Mouse (Mus musculus) midbrain, embryonic 13.5 days (tissue): Measurements from ENCODE around the gene Ipp. TPM values are rescaled to one million over a fixed set of nuclear protein-coding genes. Genes with fewer than 3 reads are reported as not detected.

Experiments used
- ATAC-seq: fragments of 200-750 bp; cut with Nextera tagmentation; 2 replicates; pipeline ENCODE4 v1.8.0; 2017; ENCODE audit warnings: mild to moderate bottlenecking, moderate TSS enrichment, moderate library complexity
- H3K27ac ChIP-seq: fragments of 300-500 bp; sonication (generic); 2 replicates; pipeline ENCODE4 v1.5.1; 2015; ENCODE audit warnings: inconsistent platforms, mild to moderate bottlenecking, moderate library complexity
- H3K27me3 ChIP-seq: fragments of 300-500 bp; sonication (generic); 2 replicates; pipeline ENCODE4 v1.6.1; 2015; ENCODE audit warnings: mild to moderate bottlenecking, inconsistent platforms
- H3K36me3 ChIP-seq: fragments of 300-500 bp; sonication (generic); 2 replicates; pipeline ENCODE4 v1.6.1; 2015; ENCODE audit warnings: mild to moderate bottlenecking, inconsistent platforms
- H3K4me1 ChIP-seq: fragments of 300-500 bp; sonication (generic); replicated peaks from 2 replicates; pipeline ENCODE4 v1.6.1; 2015; ENCODE audit warnings: inconsistent platforms
- H3K4me2 ChIP-seq: fragments of 300-500 bp; sonication (generic); replicated peaks from 2 replicates; pipeline ENCODE4 v1.6.1; 2015; ENCODE audit warnings: moderate library complexity, mild to moderate bottlenecking, inconsistent platforms
- H3K4me3 ChIP-seq: fragments of 300-500 bp; sonication (generic); replicated peaks from 2 replicates; pipeline ENCODE4 v1.5.1; 2015; ENCODE audit warnings: mild to moderate bottlenecking, inconsistent platforms
- H3K9ac ChIP-seq: fragments of 300-500 bp; sonication (generic); replicated peaks from 2 replicates; pipeline ENCODE4 v1.6.1; 2015; ENCODE audit warnings: mild to moderate bottlenecking, inconsistent platforms
- H3K9me3 ChIP-seq: fragments of 300-500 bp; sonication (generic); 2 replicates; pipeline ENCODE4 v1.6.1; 2016; ENCODE audit warnings: mild to moderate bottlenecking, inconsistent platforms
- WGBS: fragments of 180-500 bp; shearing (Covaris S2); methylation state at CpG from one replicate; pipeline ENCODE4 v1.1.7; 2015; 5-methylcytosine and 5-hydroxymethylcytosine counted together
- polyA plus RNA-seq: library from polyadenylated mRNA; unstranded; fragments of >200 nt; fragmentation: Nextera tagmentation; extraction: Ambion mirVana; gene quantifications from 2 replicates; pipeline ENCODE4 v1.2.1, GENCODE M21; 2015

The Ipp gene
- 14.4 and 15.1 TPM in 2 replicates for polyA plus RNA-seq

DNA sequence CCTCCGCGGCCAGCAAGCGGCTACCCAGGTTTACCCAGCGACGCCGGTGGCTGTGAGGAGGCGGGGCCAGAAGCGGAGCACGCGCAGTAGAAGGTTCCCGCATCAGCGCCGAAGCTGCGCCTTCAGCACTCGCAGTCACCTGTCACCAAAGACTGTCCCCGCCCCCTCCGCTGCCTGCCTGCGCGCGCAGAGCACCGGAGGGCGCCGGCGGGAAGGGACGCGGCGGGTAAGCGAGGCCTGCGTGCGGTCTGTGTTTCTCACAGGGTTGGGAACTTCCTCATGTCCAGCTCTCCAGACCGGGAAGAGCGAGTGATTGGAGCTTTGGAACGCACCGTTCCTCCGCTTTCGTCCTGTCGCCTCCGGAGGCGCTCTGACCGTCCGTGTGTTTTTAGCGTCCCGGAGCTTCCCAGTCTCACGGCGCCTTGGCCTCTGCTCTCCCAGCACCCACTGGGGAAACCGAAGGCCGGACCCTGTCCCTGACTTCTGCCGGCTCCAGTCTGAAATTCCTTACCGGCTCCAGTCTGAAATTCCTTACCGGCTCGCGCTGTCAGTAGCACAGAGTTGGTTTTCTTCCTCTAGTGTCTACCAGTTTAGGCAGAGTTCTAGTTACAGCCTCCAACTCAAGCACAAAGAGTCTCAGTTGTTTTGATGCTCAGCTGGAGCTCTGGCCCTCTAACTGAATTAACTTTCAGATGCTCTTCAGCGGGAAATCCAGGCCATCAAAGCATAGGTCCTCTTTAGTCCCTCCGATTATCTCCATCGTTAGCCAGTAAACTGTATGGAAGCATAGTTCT lies at the start of gene Ipp:
Ipp (plus strand) TSS at position 125 of the 794 bp plus-strand sequence.
- ATAC-seq, result peak; percentile 98
- H3K4me1 ChIP-seq, result peaks cover 17% of the 10 kb centered on the region
- WGBS, result under 1% methylated on average over 55 of the region's 55 CpGs

DNA sequence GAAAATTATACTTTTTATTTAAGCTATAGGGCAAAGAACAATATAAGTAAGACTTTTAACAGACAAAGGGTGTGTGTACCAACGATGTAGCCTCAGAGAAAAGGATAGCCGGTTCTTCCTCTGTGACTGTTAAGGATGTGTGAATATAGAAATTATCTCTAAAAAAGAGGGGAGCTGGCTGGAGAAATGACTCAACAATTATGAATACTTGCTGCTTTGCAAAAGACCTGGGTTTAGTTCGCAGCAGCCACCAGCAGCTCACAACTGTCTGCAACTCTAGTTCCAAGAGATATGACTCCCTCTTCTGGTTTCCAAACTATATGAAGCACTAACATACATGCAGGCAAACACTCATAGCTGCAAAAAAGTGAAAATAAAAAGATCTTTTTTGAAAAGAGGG lies 45.4 kb upstream of the Ipp start:
- H3K4me2 ChIP-seq, result peak overlapping the region; percentile 70
- H3K9me3 ChIP-seq, result no peaks in the 10 kb centered on the region
- ATAC-seq, result no peak
- peaks cover 25% of the 10 kb centered on the region for H3K4me1 ChIP-seq
- peak overlapping the region; percentile 95 for H3K4me3 ChIP-seq
- no peaks in the 10 kb centered on the region for H3K36me3 ChIP-seq
- 95% methylated on average over 3 of the region's 3 CpGs for WGBS
- no peak overlapping the region for H3K9ac ChIP-seq
- H3K27me3 ChIP-seq, result no peaks in the 10 kb centered on the region
- no peak overlapping the region for H3K27ac ChIP-seq

More for the DNA sequence above, at the start of gene Ipp:
- H3K9me3 ChIP-seq, result no peaks in the 10 kb centered on the region
- H3K27me3 ChIP-seq, result no peaks in the 10 kb centered on the region
- H3K36me3 ChIP-seq, result peaks cover 4% of the 10 kb centered on the region; the same call in 1 of the 2 replicates
- peak within 1 kb of the TSS; percentile 73 for H3K9ac ChIP-seq
- peak within 1 kb of the TSS; percentile 64 for H3K4me2 ChIP-seq
- peak within 1 kb of the TSS; percentile 58 for H3K4me3 ChIP-seq
- H3K27ac ChIP-seq, result peak within 1 kb of the TSS; percentile 87

DNA sequence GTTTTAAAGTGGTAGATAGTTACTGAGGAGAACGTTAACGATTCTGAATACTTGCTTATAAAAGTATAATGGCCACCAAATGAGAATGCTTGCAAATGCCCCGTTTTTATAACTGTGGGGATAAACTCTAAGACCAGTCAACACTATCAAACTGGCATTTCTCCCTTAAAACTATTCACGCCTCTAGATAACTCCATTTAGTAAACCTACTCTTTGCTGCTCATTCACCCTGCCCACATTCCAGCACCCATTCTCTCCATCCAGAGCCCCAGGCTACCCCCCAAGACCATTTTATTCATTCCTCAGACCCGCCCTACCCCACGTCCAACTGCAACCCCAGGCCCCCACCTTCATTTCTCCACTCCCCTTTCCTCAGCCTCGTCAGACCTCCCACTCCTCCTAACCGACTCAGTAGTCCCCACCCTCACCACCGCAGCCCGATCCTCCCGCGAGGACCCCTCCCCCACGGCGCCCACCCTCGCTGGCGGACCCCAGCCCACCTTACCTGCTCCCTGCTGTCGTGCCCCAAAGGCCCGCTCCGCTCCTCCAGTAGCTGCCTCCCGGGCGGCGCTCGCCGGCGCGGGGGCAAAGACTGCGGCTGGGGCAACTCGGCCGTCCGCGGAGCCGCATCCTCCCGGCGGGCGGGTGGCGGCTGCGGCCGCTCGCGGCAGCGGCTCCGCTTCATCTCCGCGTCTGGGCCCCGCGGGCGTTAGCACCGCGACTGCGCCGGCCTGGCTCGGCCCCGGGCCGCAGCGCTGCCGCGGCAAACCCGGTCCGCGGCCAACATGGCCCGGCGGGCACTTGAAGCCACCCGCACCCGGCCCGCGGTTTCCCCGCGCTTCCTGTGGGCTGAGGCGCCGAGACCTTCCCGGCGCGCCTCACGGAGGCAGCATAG lies 43.9 kb upstream of the Ipp start:
- Histone ChIP-seq H3K4me3 (peak overlapping the region; percentile 95), H3K27ac (peak overlapping the region; percentile 96), H3K9me3 (no peaks in the 10 kb centered on the region), H3K9ac (peak overlapping the region; percentile 94), H3K4me2 (peak overlapping the region; percentile 70), H3K4me1 (peaks cover 25% of the 10 kb centered on the region), H3K36me3 (no peaks in the 10 kb centered on the region), H3K27me3 (no peaks in the 10 kb centered on the region)
- under 1% methylated on average over 72 of the region's 74 CpGs for WGBS
- ATAC-seq, result peak; percentile 82

DNA sequence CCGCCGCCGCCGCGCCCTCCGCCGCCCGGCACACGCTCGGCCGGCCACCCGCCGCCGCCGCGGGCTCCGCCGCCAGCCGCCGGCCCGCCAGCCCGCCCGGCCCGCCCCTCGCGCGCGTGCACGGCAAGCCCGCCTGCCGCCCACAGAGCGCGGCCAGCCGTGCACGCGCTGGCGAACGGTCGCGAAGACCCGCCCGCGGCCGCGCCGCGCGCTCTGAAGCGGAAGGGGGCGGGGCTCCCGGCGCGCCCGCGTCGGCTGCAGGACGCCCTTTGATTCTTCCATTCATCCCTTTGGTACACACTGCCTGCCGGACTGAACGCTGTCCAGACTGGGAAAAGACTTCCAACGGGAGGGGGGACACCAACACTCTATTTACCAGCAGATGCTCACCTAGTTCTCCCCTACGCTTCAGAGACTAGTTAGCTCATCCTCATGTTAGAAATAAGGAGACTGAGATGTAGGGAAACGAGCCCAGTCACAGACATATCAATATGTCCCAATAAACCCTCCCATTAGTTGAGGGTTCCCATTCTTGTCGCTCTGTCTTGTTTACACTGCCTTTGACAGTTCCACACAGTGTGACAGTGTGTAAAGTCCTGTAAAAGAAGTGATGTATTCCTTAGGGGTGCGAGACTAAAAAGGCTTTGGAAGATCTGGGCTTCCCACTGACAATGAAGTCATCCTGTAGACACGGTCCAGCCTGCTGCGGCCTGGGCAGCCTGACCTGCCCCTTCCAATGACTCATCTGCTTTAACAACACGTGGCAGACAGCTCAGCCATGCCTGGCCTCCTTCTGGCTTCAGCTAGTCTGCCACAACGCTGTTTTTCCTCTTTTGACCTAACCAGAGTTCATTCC lies 43.0 kb upstream of the Ipp start, which contains the start of gene Mast2:
Mast2 (minus strand) TSS at position 58 of the 856 bp plus-strand sequence.
- Histone ChIP-seq H3K9ac (peak within 1 kb of the TSS; percentile 94), H3K27ac (peak within 1 kb of the TSS; percentile 96), H3K4me1 (peaks cover 25% of the 10 kb centered on the region), H3K36me3 (no peaks in the 10 kb centered on the region), H3K27me3 (no peaks in the 10 kb centered on the region), H3K9me3 (no peaks in the 10 kb centered on the region), H3K4me2 (peak within 1 kb of the TSS; percentile 70), H3K4me3 (peak within 1 kb of the TSS; percentile 95)
- WGBS, result 3% methylated on average over 43 of the region's 68 CpGs
- peak; percentile 91 for ATAC-seq

DNA sequence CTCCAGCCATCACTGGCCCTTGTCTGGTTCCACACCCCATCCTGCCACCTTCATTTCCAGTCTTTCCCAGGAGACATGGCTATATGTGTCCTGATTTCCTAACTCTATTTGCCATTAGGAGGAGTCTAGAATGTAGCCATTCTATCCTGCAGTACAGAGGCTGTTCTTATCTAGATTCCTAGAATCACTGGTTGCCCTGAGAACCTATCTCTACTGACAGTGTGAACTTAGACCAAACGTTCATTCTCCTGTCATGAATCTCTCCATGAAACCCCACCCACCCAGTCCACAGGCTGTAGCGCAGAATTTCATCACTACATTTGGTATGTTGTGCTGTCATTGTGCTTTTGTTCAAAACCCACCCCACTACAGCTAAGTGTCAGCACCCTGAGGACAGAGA lies 26.0 kb upstream of the Ipp start:
- ATAC-seq, result no peak
- no peak overlapping the region for H3K4me3 ChIP-seq
- 75% methylated on average over 2 of the region's 2 CpGs for WGBS

GRCm38 (mm10) chr4:116483476-116483875 lies 23.9 kb upstream of the Ipp start:
- no peaks in the 10 kb centered on the region for H3K4me1 ChIP-seq
- no peaks in the 10 kb centered on the region for H3K9me3 ChIP-seq
- no peak for ATAC-seq
- H3K27ac ChIP-seq, result no peak overlapping the region
- no peaks in the 10 kb centered on the region for H3K36me3 ChIP-seq
- no peak overlapping the region for H3K4me3 ChIP-seq
- WGBS, result 33% methylated on average over 2 of the region's 2 CpGs
- H3K27me3 ChIP-seq, result no peaks in the 10 kb centered on the region
- no peak overlapping the region for H3K9ac ChIP-seq
- H3K4me2 ChIP-seq, result no peak overlapping the region

More for the DNA sequence above, 26.0 kb upstream of the Ipp start:
- no peak overlapping the region for H3K4me2 ChIP-seq
- H3K9ac ChIP-seq, result no peak overlapping the region
- H3K4me1 ChIP-seq, result no peaks in the 10 kb centered on the region
- no peaks in the 10 kb centered on the region for H3K36me3 ChIP-seq
- H3K9me3 ChIP-seq, result no peaks in the 10 kb centered on the region
- H3K27ac ChIP-seq, result no peak overlapping the region
- H3K27me3 ChIP-seq, result no peaks in the 10 kb centered on the region

DNA sequence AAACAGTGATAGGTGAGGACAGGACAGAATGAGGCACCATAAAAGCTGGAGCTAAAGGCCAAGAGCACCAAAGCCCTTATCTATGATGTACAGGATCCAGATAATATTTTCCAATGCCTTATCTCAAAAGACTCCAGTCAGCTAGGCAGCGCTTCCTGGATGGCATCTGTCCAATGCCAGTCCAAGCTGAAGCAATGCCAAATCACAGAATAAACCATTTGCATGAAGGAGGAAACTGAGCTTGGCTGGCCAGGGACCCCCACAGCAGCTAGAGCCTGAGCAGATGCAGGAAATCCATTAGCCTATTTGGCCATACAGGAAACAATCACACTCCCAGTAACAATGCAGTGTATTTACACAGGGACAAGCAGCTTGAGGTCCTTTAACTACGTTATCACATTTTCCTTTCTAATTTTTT lies 16.2 kb upstream of the Ipp start:
- Histone ChIP-seq H3K4me3 (no peak overlapping the region), H3K27me3 (no peaks in the 10 kb centered on the region), H3K9ac (no peak overlapping the region), H3K9me3 (no peaks in the 10 kb centered on the region), H3K36me3 (no peaks in the 10 kb centered on the region), H3K27ac (no peak overlapping the region), H3K4me1 (no peaks in the 10 kb centered on the region), H3K4me2 (no peak overlapping the region)
- ATAC-seq, result no peak
- 60% methylated on average over 2 of the region's 2 CpGs for WGBS

GRCm38 (mm10) chr4:116491886-116492285 lies 15.5 kb upstream of the Ipp start:
- no peak overlapping the region for H3K4me2 ChIP-seq
- H3K4me1 ChIP-seq, result no peaks in the 10 kb centered on the region
- H3K27ac ChIP-seq, result no peak overlapping the region
- no peak overlapping the region for H3K4me3 ChIP-seq
- H3K36me3 ChIP-seq, result no peaks in the 10 kb centered on the region
- 97% methylated on average over 2 of the region's 2 CpGs for WGBS
- no peaks in the 10 kb centered on the region for H3K27me3 ChIP-seq
- H3K9ac ChIP-seq, result no peak overlapping the region
- H3K9me3 ChIP-seq, result no peaks in the 10 kb centered on the region
- ATAC-seq, result no peak

GRCm38 (mm10) chr4:116492460-116492859 lies 14.9 kb upstream of the Ipp start:
- Histone ChIP-seq H3K9ac (no peak overlapping the region), H3K4me1 (no peaks in the 10 kb centered on the region), H3K4me2 (no peak overlapping the region), H3K27me3 (no peaks in the 10 kb centered on the region), H3K9me3 (no peaks in the 10 kb centered on the region), H3K27ac (no peak overlapping the region), H3K36me3 (no peaks in the 10 kb centered on the region), H3K4me3 (no peak overlapping the region)
- 86% methylated on average over 4 of the region's 4 CpGs for WGBS
- ATAC-seq, result no peak

DNA sequence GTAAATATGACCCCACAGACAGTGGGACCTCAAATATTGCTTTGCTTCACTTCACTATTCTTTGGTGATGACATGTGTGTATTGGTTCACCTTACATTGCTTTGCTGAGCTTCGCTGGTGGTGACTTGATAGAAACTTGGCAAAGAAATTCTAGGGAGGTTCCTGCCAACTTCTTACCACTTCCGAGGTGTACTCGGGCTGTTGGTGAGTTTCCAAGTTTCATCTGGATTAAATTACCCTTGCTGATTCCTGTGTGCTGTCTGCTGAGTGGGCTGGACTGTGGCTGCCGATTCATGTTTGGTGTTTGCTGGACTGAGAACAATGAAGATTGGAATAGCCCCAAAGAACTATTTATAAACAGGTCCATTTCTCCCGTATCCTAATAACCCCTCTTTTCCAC lies 13.7 kb upstream of the Ipp start:
- 89% methylated on average over 5 of the region's 5 CpGs for WGBS

DNA sequence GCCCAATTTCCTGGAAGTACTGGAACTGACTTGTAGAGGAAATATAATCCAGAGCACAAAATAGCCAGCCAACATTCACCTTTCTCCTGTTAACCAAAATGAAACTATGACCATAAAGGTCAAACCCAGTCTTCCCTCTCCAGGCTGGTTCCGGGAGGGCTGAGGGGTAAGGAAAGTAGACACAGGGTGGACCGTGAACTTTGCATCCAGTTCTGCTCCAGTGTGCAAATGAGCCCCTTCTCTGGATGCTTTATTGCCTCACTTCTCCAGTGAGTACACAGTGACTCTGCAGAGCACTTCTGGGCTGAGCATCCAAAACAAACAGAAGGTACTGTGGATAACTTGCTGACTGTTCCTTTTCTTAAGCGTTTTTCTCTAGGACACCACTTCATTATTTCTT lies 7.4 kb upstream of the Ipp start:
- Histone ChIP-seq H3K27ac (no peak overlapping the region), H3K36me3 (no peaks in the 10 kb centered on the region), H3K9ac (no peak overlapping the region), H3K4me3 (no peak overlapping the region), H3K9me3 (no peaks in the 10 kb centered on the region), H3K4me2 (no peak overlapping the region), H3K27me3 (no peaks in the 10 kb centered on the region), H3K4me1 (no peaks in the 10 kb centered on the region)
- no peak for ATAC-seq
- 76% methylated on average over 3 of the region's 3 CpGs for WGBS

More for the DNA sequence above, 13.7 kb upstream of the Ipp start:
- H3K9me3 ChIP-seq, result no peaks in the 10 kb centered on the region
- H3K9ac ChIP-seq, result no peak overlapping the region
- H3K4me1 ChIP-seq, result no peaks in the 10 kb centered on the region
- H3K4me2 ChIP-seq, result no peak overlapping the region
- no peak overlapping the region for H3K27ac ChIP-seq
- no peak for ATAC-seq
- no peak overlapping the region for H3K4me3 ChIP-seq
- no peaks in the 10 kb centered on the region for H3K27me3 ChIP-seq
- H3K36me3 ChIP-seq, result no peaks in the 10 kb centered on the region
